Mouse (Mus musculus): Measurements from ENCODE around the gene Rbm6.

- TF ChIP-seq CTCF (IDR thresholded peaks at IDR 0.05; ENCODE audit: insufficient read depth, low read length) (no peak), POLR2A (IDR thresholded peaks at IDR 0.05; ENCODE audit: borderline replicate concordance, extremely low read depth, low read depth, low read length) (no peak)
Observed at GRCm38 (mm10) chr9:107890260-107890659, 17.2 kb upstream of the Rbm6 start.

Data from lung, adult 2 months (tissue).